ENCODE assay signal across 26 mouse cellular contexts in genomic region chr5:66541385-66541784, GRCm38 (mm10).
DNase-seq lines count a peak whose midpoint lies in the region; ATAC-seq lines count a peak whose summit lies in the region.
"Had no signal": no experiment of that assay in that cellular context is flagged by ENCODE, and none has a peak within 500 bp of the region (broad histone marks: within the 10 kb centered on the region; RNA-seq: fewer than 3 reads in every experiment).

No protein-coding gene starts in this region.

- 57% methylated on average over 4 of the region's 4 CpGs for WGBS in heart, embryonic 11.5 days (ENCODE audit: insufficient replicate concordance)
- 73% methylated on average over 4 of the region's 4 CpGs for WGBS in kidney, embryonic 15.5 days

- no peaks in the 10 kb centered on the region for H3K9me3 ChIP-seq in heart, embryonic 11.5 days (replicated peaks; ENCODE audit: control insufficient read depth, low read length)
- no peaks in the 10 kb centered on the region for H3K9me3 ChIP-seq in kidney, embryonic 15.5 days (replicated peaks)
- H3K9me3 ChIP-seq: embryonic facial prominence, embryonic 15.5 days; forebrain, embryonic 10.5 days; hindbrain, embryonic 12.5 days had no signal

- H3K4me2 ChIP-seq in heart, embryonic 11.5 days = no peak overlapping the region
- no peak overlapping the region for H3K4me2 ChIP-seq in kidney, embryonic 15.5 days
- H3K4me2 ChIP-seq: embryonic facial prominence, embryonic 15.5 days; hindbrain, embryonic 12.5 days had no signal

- no peak for ATAC-seq in heart, embryonic 11.5 days (replicated peaks; ENCODE audit: insufficient number of reproducible peaks, low FRiP score, low TSS enrichment)
- ATAC-seq in kidney, embryonic 15.5 days (replicated peaks; ENCODE audit: low FRiP score) = no peak
- ATAC-seq: CD4-positive, CD25-positive, alpha-beta regulatory T cell, adult 4 months; forebrain, embryonic 14.5 days; hindbrain, embryonic 16.5 days; inflammation-experienced regulatory T-cells, adult 6 months had no signal

- no peaks in the 10 kb centered on the region for H3K36me3 ChIP-seq in heart, embryonic 11.5 days (ENCODE audit: control insufficient read depth, insufficient read depth, low read length)
- H3K36me3 ChIP-seq in kidney, embryonic 15.5 days = 0 out of 2 replicates have a peak, but pooled peaks cover 3% of the 10 kb centered on the region
- H3K36me3 ChIP-seq: embryonic facial prominence, embryonic 15.5 days; G1E had no signal

- H3K4me3 ChIP-seq in heart, embryonic 11.5 days (ENCODE audit: low read depth, low read length) = no peak overlapping the region
- H3K4me3 ChIP-seq in kidney, embryonic 15.5 days (replicated peaks) = no peak overlapping the region
- H3K4me3 ChIP-seq: embryonic facial prominence, embryonic 15.5 days; erythroblast, embryonic 14.5 days; forebrain, embryonic 10.5 days; gastrocnemius, adult 2 months; heart, adult 2 months; hindbrain, embryonic 12.5 days had no signal

- peak; percentile 35 for DNase-seq in adrenal gland, postnatal 10 days
- no peak for DNase-seq in adrenal gland, postnatal 36 days
- DNase-seq in heart, adult 11 months = peak; percentile 78
- peak; percentile 55 for DNase-seq in kidney, postnatal 10 days
- DNase-seq in lung, postnatal 10 days = peak; percentile 40
- no peak for DNase-seq in lung, adult 18-20 months
- DNase-seq: adrenal gland, adult 2 months; B cell, adult 2 months; cerebellum, adult 18-20 months; cerebellum, postnatal 14 days; embryo, embryonic 11 days; gastrocnemius, adult 2 months; heart, adult 2 months; heart, postnatal 10 days; heart, postnatal 4 days had no signal

- H3K9ac ChIP-seq in heart, embryonic 11.5 days (ENCODE audit: low read depth, low read length) = no peak overlapping the region
- no peak overlapping the region for H3K9ac ChIP-seq in kidney, embryonic 15.5 days
- H3K9ac ChIP-seq: embryonic facial prominence, embryonic 15.5 days; hindbrain, embryonic 12.5 days had no signal

- H3K27me3 ChIP-seq in heart, embryonic 11.5 days (ENCODE audit: control insufficient read depth, insufficient read depth, low read length) = no peaks in the 10 kb centered on the region
- H3K27me3 ChIP-seq in kidney, embryonic 15.5 days = no peaks in the 10 kb centered on the region
- H3K27me3 ChIP-seq: embryonic facial prominence, embryonic 15.5 days; hindbrain, embryonic 12.5 days had no signal

- no peak overlapping the region for H3K27ac ChIP-seq in heart, embryonic 11.5 days (ENCODE audit: low read depth, low read length)
- no peak overlapping the region for H3K27ac ChIP-seq in kidney, embryonic 15.5 days
- H3K27ac ChIP-seq: embryonic facial prominence, embryonic 15.5 days; forebrain, embryonic 10.5 days; gastrocnemius, adult 2 months; heart, adult 2 months; hindbrain, embryonic 12.5 days had no signal

- peaks cover 17% of the 10 kb centered on the region; the same call in 1 of the 2 replicates for H3K4me1 ChIP-seq in heart, embryonic 11.5 days (ENCODE audit: control insufficient read depth, insufficient read depth, low read length)
- peaks cover 25% of the 10 kb centered on the region for H3K4me1 ChIP-seq in kidney, embryonic 15.5 days

Comparison
In these comparisons a context has a peak if more than half of its experiments do, and no peak if none do; other contexts are left out.
1. DNase-seq: peak in adrenal gland, postnatal 10 days (single experiment), heart, adult 11 months (single experiment), kidney, postnatal 10 days (single experiment) and lung, postnatal 10 days (single experiment); none in adrenal gland, postnatal 36 days (0 of 2) and lung, adult 18-20 months (0 of 2).